Mouse (Mus musculus) hindlimb bud, embryonic 11.5 days (tissue): ENCODE results near the gene Tns4.

ENCODE experiments used
- DNase-seq: peaks from one replicate; pipeline ENCODE4 v3.0.0-alpha.2; 2012; ENCODE audit warnings: low read depth, low spot score; ENCODE audit errors: extremely low spot score

The Tns4 gene

GRCm38 (mm10) chr11:99118963-99119362 lies 29.9 kb upstream of the Tns4 start:
- DNase-seq: no peak

- DNase-seq: no peak
Measured at GRCm38 (mm10) chr11:99118420-99118819, 29.3 kb upstream of the Tns4 start.

- no peak for DNase-seq
Measured at GRCm38 (mm10) chr11:99117907-99118306, 28.8 kb upstream of the Tns4 start.

GRCm38 (mm10) chr11:99115940-99116339 lies 26.8 kb upstream of the Tns4 start:
- no peak for DNase-seq

GRCm38 (mm10) chr11:99113111-99113510 lies 24.0 kb upstream of the Tns4 start:
- DNase-seq: no peak

- DNase-seq: no peak
Measured at GRCm38 (mm10) chr11:99112700-99113099, 23.6 kb upstream of the Tns4 start.

GRCm38 (mm10) chr11:99111631-99112030 lies 22.5 kb upstream of the Tns4 start:
- no peak for DNase-seq

GRCm38 (mm10) chr11:99111155-99111554 lies 22.0 kb upstream of the Tns4 start:
- DNase-seq: no peak

- DNase-seq: no peak
Measured at GRCm38 (mm10) chr11:99110370-99111110, 21.4 kb upstream of the Tns4 start.

GRCm38 (mm10) chr11:99108296-99108695 lies 19.2 kb upstream of the Tns4 start:
- no peak for DNase-seq

- DNase-seq: no peak
Measured at GRCm38 (mm10) chr11:99105981-99106726, 17.0 kb upstream of the Tns4 start.

GRCm38 (mm10) chr11:99104609-99105410 lies 15.7 kb upstream of the Tns4 start:
- DNase-seq: no peak

GRCm38 (mm10) chr11:99102575-99103270 lies 13.6 kb upstream of the Tns4 start:
- no peak for DNase-seq

GRCm38 (mm10) chr11:99101693-99102092 lies 12.6 kb upstream of the Tns4 start:
- no peak for DNase-seq

GRCm38 (mm10) chr11:99100215-99100614 lies 11.1 kb upstream of the Tns4 start:
- no peak for DNase-seq

- DNase-seq: no peak
Measured at GRCm38 (mm10) chr11:99099516-99099915, 10.4 kb upstream of the Tns4 start.

- DNase-seq: no peak
Measured at GRCm38 (mm10) chr11:99098924-99099323, 9.8 kb upstream of the Tns4 start.

- no peak for DNase-seq
Measured at GRCm38 (mm10) chr11:99096996-99097774, 8.1 kb upstream of the Tns4 start.

GRCm38 (mm10) chr11:99096417-99096816 lies 7.3 kb upstream of the Tns4 start:
- DNase-seq: no peak

- peak; percentile 74 for DNase-seq
Measured at GRCm38 (mm10) chr11:99095759-99096158, 6.7 kb upstream of the Tns4 start.
